Mouse (Mus musculus) cerebellum, adult 2 months (tissue): ENCODE data around the gene Mrps30.

Source experiments
- CTCF ChIP-seq: fragments of 200-500 bp; IDR thresholded peaks from 2 replicates; pipeline ENCODE4 v1.5.1; 2011; ENCODE audit warnings: low read depth, mild to moderate bottlenecking, control low read depth, low read length, moderate library complexity, borderline replicate concordance; ENCODE audit not compliant: insufficient read depth
- POLR2A ChIP-seq: fragments of 200-500 bp; IDR thresholded peaks from 2 replicates; pipeline ENCODE4 v1.6.1; 2011; ENCODE audit warnings: low read length, control low read depth, borderline replicate concordance; ENCODE audit not compliant: insufficient read depth

- no peak for TF ChIP-seq CTCF
- no peak for TF ChIP-seq POLR2A
Observed at GRCm38 (mm10) chr13:118380381-118380780, 6.7 kb downstream of the Mrps30 start.
